Comparison of ENCODE assay signal across 8 mouse cellular contexts in genomic region chr9:56725814-56726213, GRCm38 (mm10).
DNase-seq lines count a peak whose midpoint lies in the region; ATAC-seq and TF ChIP-seq lines count a peak whose summit lies in the region.

No protein-coding gene starts in this region.

- 22% methylated on average over 2 of the region's 2 CpGs for WGBS in forebrain, postnatal 0 days
- WGBS in forebrain, embryonic 12.5 days, result 28% methylated on average over 2 of the region's 2 CpGs
- WGBS in liver, postnatal 0 days (ENCODE audit: insufficient replicate concordance), result 16% methylated on average over 2 of the region's 2 CpGs

- peak; percentile 71 for TF ChIP-seq CTCF in forebrain, postnatal 0 days (IDR thresholded peaks at IDR 0.05; ENCODE audit: low read depth)
- peak; percentile 71 for TF ChIP-seq CTCF in liver, postnatal 0 days (IDR thresholded peaks at IDR 0.05; ENCODE audit: low read depth)

- H3K36me3 ChIP-seq in forebrain, postnatal 0 days (ENCODE audit: insufficient read depth), result no peaks in the 10 kb centered on the region
- H3K36me3 ChIP-seq in forebrain, embryonic 12.5 days (replicated peaks), result no peaks in the 10 kb centered on the region
- H3K36me3 ChIP-seq in liver, postnatal 0 days (replicated peaks; ENCODE audit: insufficient read depth, low read length), result no peaks in the 10 kb centered on the region
- no peaks in the 10 kb centered on the region for H3K36me3 ChIP-seq in splenic B cell, adult 2 months (ENCODE audit: control insufficient read depth, insufficient read depth, low read length, poor library complexity, severe bottlenecking)

- H3K9me3 ChIP-seq in forebrain, postnatal 0 days (ENCODE audit: low read length), result no peaks in the 10 kb centered on the region
- no peaks in the 10 kb centered on the region for H3K9me3 ChIP-seq in forebrain, embryonic 12.5 days
- H3K9me3 ChIP-seq in liver, postnatal 0 days (ENCODE audit: low read length), result no peaks in the 10 kb centered on the region

- H3K4me1 ChIP-seq in forebrain, postnatal 0 days (ENCODE audit: insufficient read depth), result 0 out of 2 replicates have a peak, but pooled peaks cover 9% of the 10 kb centered on the region
- H3K4me1 ChIP-seq in forebrain, embryonic 12.5 days, result peaks cover 17% of the 10 kb centered on the region
- no peaks in the 10 kb centered on the region for H3K4me1 ChIP-seq in liver, postnatal 0 days (ENCODE audit: insufficient read depth)

- H3K4me2 ChIP-seq in forebrain, postnatal 0 days (ENCODE audit: low read depth), result no peak overlapping the region
- no peak overlapping the region for H3K4me2 ChIP-seq in forebrain, embryonic 12.5 days
- no peak overlapping the region for H3K4me2 ChIP-seq in liver, postnatal 0 days (ENCODE audit: low read depth, low read length)

- H3K27ac ChIP-seq in forebrain, postnatal 0 days (ENCODE audit: low read depth, low read length), result no peak overlapping the region
- H3K27ac ChIP-seq in forebrain, embryonic 12.5 days, result no peak overlapping the region
- no peak overlapping the region for H3K27ac ChIP-seq in liver, postnatal 0 days (ENCODE audit: low read depth)

- ATAC-seq in forebrain, postnatal 0 days, result no peak
- ATAC-seq in forebrain, embryonic 12.5 days (ENCODE audit: low FRiP score), result no peak
- ATAC-seq in common myeloid progenitor, adult 5-6 weeks (replicated peaks; ENCODE audit: low read depth, poor library complexity, severe bottlenecking), result peak; percentile 58; the same call in 1 of the 2 replicates
- ATAC-seq in liver, postnatal 0 days, result no peak

- no peak for TF ChIP-seq EP300 in liver, postnatal 0 days (IDR thresholded peaks at IDR 0.05; ENCODE audit: low read depth)

- no peak overlapping the region for H3K4me3 ChIP-seq in forebrain, postnatal 0 days (ENCODE audit: low read depth, low read length)
- no peak overlapping the region for H3K4me3 ChIP-seq in forebrain, embryonic 12.5 days (replicated peaks)
- no peak overlapping the region for H3K4me3 ChIP-seq in liver, postnatal 0 days (ENCODE audit: low read depth, low read length)

- H3K9ac ChIP-seq in forebrain, postnatal 0 days, result no peak overlapping the region
- no peak overlapping the region for H3K9ac ChIP-seq in forebrain, embryonic 12.5 days
- H3K9ac ChIP-seq in liver, postnatal 0 days (replicated peaks), result no peak overlapping the region

- peak; percentile 54 for DNase-seq in forebrain, postnatal 0 days
- DNase-seq in 3T3-L1 (ENCODE audit: low read depth, low spot score), result peak; percentile 72
- DNase-seq in adrenal gland, adult 18-20 months (ENCODE audit: low spot score in 2 of 2), result peak; percentile 66 to 73
- DNase-seq in kidney, adult 8-10 months, result peak; percentile 28 to 71
- DNase-seq in liver, postnatal 0 days, result peak; percentile 58
- DNase-seq in splenic B cell, adult 2 months (ENCODE audit: low read depth, low spot score), result peak; percentile 39

- H3K27me3 ChIP-seq in forebrain, postnatal 0 days (ENCODE audit: insufficient read depth, low read length), result no peaks in the 10 kb centered on the region
- H3K27me3 ChIP-seq in forebrain, embryonic 12.5 days, result peaks cover 46% of the 10 kb centered on the region
- no peaks in the 10 kb centered on the region; the same call in 1 of the 2 replicates for H3K27me3 ChIP-seq in liver, postnatal 0 days (ENCODE audit: insufficient read depth, low read length)
- no peaks in the 10 kb centered on the region for H3K27me3 ChIP-seq in splenic B cell, adult 2 months (ENCODE audit: control insufficient read depth, insufficient read depth, low read length, poor library complexity, severe bottlenecking)
